Mouse (Mus musculus) spleen, postnatal 14 days (tissue): ENCODE data around the gene Birc5.
A peak's percentile ranks its signal among the peaks of the same experiment; 100 is the strongest.

ENCODE experiments used
- DNase-seq, 2 experiments: peaks; one replicate each; pipeline ENCODE4 v3.0.0; 2021 to 2022; ENCODE audit warnings: low spot score in 2 of 2

Birc5 gene

DNA sequence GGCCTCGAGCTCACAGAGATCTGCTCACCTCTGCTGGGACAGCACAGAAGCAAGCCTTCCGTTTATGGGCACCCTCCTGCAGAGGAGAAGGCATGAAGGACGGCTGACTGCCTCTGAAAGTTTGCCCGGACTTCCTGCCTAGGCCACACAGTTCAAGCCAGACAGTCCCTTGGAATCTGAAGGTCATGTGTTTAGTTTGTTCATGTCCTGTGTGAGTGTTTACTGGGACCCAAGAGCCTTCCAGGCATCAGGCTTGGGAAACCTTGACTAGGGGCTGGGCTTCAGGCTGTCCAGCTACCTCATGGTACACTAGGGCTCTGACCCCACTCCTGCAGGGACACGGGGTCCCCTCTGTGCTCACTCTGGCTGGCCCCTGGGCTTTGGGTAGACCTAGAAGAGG is 36.9 kb downstream of the Birc5 start:
- DNase-seq = no peak

DNA sequence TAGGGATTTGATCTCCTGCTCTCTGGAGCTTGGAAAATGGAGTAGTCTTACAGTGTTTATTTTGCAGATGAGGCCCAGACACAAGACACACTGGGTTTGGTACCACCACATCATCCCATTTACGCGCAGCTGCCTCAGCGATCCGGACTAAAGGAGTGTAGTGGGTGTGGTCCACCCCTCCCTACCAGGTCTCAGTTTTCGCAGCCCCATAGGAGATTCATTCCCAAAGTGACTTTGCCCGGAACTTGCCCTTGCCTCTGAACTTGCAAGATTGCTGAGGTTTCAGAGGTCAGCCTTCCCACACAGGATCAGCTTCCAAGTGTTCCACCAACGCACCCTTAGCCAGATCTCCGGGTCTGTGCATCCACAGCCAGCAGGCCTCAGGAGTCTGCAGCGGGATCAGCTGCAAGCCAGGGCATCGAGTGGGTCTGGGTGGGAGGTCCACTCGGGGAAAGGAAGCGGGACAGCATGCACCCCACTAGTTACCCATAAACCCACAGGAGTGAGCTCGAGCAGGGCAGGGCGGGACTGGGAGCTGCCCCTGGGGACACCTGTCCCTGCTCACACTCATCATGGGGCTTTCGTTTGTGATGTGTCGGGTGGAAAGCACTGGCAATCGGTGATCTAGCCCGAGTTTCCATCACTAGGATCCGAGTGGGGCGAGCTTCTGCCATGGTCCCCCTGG is 39.3 kb downstream of the Birc5 start:
- DNase-seq = no peak

DNA sequence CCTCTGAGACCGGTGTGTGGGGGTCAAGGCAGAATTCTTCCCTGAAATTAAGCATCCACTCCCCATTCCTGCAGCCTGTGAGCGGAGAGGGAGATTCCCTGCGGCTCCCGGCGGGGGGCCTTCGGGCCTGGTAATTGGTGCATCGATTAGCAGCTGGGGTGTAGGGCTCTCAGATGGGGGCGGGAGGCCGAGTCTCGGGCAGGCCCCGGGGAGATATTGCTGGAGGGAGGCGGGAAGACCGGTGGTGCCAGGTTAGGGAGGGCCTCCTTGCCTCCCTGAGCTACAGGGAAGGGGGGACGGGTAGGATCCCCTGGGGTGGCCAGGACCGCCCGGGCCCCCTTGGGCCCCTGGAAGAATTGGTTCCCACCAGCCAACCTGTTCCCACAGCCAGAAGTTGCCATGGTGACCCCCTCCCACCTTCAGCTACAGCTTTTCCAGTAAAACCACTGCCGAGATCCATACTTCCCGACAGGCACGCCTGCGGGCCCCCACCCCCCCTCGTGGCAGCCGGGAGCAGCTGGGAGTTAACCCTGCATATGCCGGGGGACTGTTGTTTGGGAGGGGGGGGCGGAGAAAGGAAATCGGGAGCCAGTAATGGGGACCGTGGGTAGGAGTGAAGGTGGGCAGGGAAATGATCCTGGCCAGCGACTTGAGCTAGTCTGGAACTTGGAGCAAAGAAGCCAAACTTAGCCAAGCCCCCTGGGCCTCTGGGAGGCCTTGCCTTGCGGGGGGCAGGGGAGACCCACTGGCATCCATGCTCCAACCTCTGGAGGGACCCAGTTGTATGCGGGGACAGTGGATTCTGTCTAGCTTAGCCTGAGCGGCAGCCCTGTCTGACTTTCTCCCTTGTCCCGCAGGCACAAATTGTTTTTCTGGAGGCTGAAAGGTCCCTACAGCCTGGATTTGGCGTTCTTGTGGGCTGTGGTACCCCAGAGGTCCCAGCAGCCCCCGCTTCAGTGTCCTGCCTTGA is 40.1 kb downstream of the Birc5 start:
- DNase-seq = no peak

DNA sequence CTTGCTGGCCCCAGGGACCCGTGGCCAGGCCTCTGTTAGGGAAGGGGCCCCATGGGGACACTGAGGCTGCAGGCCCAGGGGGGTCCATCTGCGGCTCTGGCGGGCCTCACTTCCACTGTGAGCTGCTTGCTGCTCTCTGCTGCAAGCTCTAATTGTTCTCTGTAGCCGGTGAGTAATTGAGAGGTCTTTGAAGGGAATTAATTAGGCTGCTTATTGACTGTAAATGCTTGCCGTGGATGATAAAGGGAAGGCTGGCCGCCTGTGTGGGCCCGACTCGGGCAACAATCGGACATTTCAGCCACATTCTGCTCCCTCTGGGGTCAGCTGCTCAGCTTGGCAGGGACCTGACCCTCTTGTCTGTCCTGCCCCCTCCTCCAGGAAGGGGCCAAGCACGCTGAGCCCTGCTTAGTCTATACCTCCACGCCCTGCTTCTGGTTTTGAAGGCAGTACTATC is 40.9 kb downstream of the Birc5 start:
- no peak for DNase-seq

DNA sequence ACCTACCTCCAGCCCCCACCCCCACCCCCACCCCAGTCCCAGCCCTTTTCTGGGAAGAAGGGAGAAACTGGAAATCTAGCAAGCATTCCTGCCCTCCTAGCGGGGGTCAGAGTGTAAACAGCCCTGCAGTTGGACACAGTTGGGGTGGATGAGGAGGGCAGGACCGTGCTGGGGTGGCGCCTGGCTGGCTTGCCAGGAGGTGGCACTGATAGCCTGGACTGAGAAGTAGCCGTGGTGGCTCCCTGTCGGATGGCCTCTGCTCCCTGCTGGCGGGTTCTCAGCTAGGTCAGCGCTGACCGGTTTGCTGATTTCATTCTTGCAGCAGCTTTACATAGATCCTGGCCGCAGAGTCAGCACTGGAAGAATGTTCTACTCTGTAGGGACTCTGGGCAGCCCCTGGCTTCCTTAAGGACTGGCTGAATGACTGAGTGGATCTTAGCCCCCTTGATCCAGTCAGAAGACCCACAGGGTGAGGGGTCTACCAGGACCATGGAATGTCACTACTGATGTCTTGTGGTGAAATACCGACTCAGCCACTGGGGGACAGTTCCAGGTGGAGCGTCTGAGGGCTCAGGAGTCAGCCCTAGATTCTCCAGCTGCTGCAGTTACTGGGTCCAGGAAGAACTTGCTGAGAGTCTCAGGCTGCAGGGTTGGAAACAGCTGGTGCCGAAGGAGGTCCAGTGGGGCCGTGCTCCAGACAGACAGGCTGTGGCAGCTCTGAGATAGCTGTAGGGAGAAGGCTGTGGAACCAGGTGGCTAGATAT is 41.6 kb downstream of the Birc5 start:
- no peak for DNase-seq

DNA sequence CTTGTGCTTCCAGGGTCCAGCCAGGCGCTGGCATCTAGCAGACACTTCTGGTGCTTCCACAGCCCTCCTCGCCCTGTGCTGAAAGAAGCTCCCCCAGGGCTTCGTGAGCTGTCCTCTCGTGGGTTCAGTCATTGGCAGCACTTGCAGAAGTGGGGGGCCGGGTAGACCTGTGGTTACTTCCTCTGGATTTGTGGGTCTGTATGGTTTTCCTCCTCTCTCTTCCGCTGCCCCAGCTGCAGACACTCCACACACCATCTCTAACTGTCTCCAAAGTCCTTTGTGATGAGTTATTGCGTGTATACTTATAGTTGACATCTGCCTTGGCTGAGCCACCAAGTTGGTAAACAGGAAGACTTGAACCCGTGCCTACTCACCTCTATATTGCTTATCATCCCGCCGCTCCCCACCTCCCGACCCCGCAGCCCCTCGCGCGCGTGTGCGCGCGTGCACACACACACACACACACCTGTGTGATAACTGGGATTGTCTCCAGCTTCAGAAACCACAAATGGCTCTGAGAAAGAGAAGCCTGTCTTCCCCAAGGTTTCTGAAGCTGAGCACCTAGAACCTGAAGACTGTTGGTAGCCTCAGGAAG is 42.6 kb downstream of the Birc5 start:
- DNase-seq = no peak

DNA sequence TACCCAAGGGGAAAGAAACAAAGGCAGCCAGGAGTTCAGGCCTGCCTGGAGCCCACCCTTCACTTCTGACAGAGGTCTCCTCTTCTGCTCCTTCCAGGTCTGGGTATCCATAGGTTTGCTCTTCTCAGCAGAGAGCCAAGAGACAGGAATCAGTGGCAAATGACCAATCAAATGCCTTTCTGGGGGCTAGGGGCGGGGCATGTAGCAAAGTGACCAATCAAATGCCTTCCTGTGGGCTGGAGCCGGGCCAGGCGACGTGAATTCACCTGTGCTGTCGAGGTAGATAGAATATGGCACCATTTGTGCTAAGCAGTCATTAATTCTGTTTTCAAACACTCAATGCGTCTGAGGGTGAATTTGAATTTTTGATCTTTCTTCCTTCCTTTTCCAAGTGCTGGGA is 43.1 kb downstream of the Birc5 start:
- peak in 1 of 2 experiments; percentile 36 for DNase-seq

DNA sequence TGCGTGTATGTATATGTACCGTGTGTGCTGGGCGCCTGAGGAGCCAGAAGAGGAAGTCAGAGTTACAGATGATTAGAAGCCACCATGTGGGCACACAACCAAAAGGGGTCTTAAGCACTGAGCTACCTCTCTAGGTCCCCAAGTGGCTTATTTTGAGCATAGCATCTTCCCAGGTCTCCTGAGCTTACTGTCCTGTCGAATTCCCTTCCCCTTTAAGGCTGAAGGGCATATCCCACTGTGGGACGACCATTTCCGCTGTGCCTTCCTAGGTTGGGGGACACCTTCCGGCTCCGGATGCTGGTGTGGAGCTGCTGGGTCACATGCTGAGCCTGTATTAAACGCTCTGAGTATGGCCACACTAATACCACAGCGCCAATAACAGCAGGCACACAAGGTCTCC is 45.6 kb downstream of the Birc5 start:
- DNase-seq = no peak

DNA sequence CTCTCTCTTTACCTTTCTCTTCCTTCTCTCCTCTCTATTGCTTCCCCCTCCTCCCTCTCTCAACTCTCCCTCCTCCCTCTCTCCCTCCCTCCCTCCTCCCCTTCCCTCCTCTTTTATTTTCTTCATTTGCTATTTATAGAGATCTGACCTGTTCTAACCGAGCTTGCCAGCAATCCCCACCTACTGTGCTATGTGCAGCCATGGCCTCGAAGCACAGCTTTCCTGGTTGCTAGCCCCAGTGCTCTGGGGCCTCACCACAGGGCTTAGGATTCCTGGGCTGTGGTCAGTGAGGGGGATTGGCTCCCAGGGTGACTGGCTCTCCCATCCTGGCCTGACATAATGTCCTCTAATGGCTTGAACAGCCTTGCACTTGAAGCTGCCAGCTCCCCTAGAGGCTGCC is 47.5 kb downstream of the Birc5 start:
- DNase-seq = no peak

DNA sequence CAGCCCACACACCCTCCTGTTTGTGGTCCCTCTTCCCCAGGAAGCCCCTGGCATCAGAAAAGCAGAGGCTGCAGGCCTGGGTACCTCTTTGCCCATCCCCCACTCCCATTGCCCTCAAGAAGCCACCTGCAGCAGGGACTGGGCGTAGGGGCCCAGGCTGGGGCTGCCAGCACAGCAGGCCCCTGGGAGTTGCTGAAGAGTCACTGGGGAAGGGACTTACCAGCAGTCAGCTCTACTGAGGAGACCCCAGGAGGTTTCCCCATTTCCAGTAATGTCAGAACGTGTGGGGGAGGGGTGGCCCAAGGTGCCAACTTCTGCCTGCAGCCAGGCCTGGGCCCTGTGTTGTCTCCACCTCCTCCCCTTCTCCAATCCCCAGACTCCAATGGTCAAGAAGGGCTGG is 53.2 kb downstream of the Birc5 start:
- peak in 1 of 2 experiments; percentile 10 for DNase-seq

DNA sequence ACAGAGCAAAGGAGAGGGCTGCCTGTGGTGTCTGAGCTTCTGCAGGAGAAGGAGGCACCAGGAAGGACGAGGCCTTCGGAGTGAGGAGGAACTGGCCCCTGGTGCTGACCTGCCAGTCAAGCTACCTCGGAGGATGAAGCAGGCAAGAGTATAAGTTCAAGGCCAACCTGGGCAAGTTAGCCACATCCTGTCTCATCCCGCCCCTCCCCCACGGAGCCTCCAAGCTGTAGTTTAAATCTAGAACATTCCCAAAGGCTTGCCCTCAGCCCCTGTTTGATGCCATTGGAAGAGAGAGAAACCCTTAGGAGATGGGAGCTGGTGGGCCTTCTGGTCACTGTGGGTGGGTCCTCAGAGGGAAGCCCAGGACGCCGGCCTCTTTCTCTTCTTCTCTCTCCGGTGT is 55.4 kb downstream of the Birc5 start:
- no peak for DNase-seq
